Mouse (Mus musculus) hindbrain, embryonic 10.5 days (tissue): ENCODE data around the gene Coro1b. TPM values are rescaled to one million over a fixed set of nuclear protein-coding genes. Genes with fewer than 3 reads are reported as not detected.
A peak's percentile ranks its signal among the peaks of the same experiment; 100 is the strongest.

Experiments used
- DNase-seq: peaks from one replicate; pipeline ENCODE4 v3.0.0-alpha.2; 2017; ENCODE audit warnings: low spot score
- H3K27ac ChIP-seq: fragments of 300-500 bp; sonication (generic); 2 replicates; pipeline ENCODE4 v1.5.1; 2016; ENCODE audit warnings: mild to moderate bottlenecking, moderate library complexity
- H3K27me3 ChIP-seq: fragments of 300-500 bp; sonication (generic); 2 replicates; pipeline ENCODE4 v1.6.1; 2016; ENCODE audit warnings: mild to moderate bottlenecking; ENCODE audit not compliant: poor library complexity, insufficient read depth, severe bottlenecking
- H3K36me3 ChIP-seq: fragments of 300-500 bp; sonication (generic); 2 replicates; pipeline ENCODE4 v1.6.1; 2016; ENCODE audit warnings: mild to moderate bottlenecking, moderate library complexity
- H3K4me1 ChIP-seq: fragments of 300-500 bp; sonication (generic); replicated peaks from 2 replicates; pipeline ENCODE4 v1.6.1; 2016; ENCODE audit warnings: mild to moderate bottlenecking
- H3K4me3 ChIP-seq: fragments of 300-500 bp; sonication (generic); 2 replicates; pipeline ENCODE4 v1.5.1; 2016; ENCODE audit warnings: mild to moderate bottlenecking, moderate library complexity
- H3K9me3 ChIP-seq: fragments of 300-500 bp; sonication (generic); 2 replicates; pipeline ENCODE4 v1.6.1; 2016; ENCODE audit warnings: mild to moderate bottlenecking, moderate library complexity
- WGBS: fragments of 180-500 bp; shearing (Covaris S2); methylation state at CpG from one replicate; pipeline ENCODE4 v1.1.7; 2016; 5-methylcytosine and 5-hydroxymethylcytosine counted together
- polyA plus RNA-seq: library from polyadenylated mRNA; unstranded; fragments of >200 nt; fragmentation: Nextera tagmentation; extraction: Ambion mirVana; gene quantifications from 2 replicates; pipeline ENCODE4 v1.2.1, GENCODE M21; 2016

The Coro1b gene
- polyA plus RNA-seq, 1 experiment from 2014 or later: 156 TPM

- peaks cover 34% of the 10 kb centered on the region for H3K4me1 ChIP-seq
- H3K4me3 ChIP-seq: peak within 1 kb of the TSS; percentile 39
- 5% methylated on average over 11 of the region's 11 CpGs for WGBS
- peak within 1 kb of the TSS; percentile 73 for H3K27ac ChIP-seq
- no peaks in the 10 kb centered on the region for H3K9me3 ChIP-seq
- H3K27me3 ChIP-seq: peaks cover 16% of the 10 kb centered on the region
- DNase-seq: no peak
- H3K36me3 ChIP-seq: no peaks in the 10 kb centered on the region
Observed at GRCm38 (mm10) chr19:4175368-4175947, 27.0 kb downstream of the Coro1b start, which contains the start of gene Carns1. Gene Carns1 (minus strand): TSS chr19:4175479.

- Histone ChIP-seq H3K36me3 (no peaks in the 10 kb centered on the region), H3K9me3 (no peaks in the 10 kb centered on the region), H3K27me3 (peaks cover 3% of the 10 kb centered on the region; the same call in 1 of the 2 replicates), H3K4me1 (peaks cover 31% of the 10 kb centered on the region), H3K27ac (no peak overlapping the region), H3K4me3 (no peak overlapping the region)
- 88% methylated on average over 7 of the region's 7 CpGs for WGBS
- no peak for DNase-seq
Observed at GRCm38 (mm10) chr19:4180411-4180810, 32.0 kb downstream of the Coro1b start.

- Histone ChIP-seq H3K27ac (peak overlapping the region; percentile 23; the same call in 1 of the 2 replicates), H3K27me3 (peaks cover under 1% of the 10 kb centered on the region; the same call in 1 of the 2 replicates), H3K4me1 (peaks cover 28% of the 10 kb centered on the region), H3K36me3 (no peaks in the 10 kb centered on the region), H3K9me3 (no peaks in the 10 kb centered on the region), H3K4me3 (no peak overlapping the region)
- 34% methylated on average over 3 of the region's 3 CpGs for WGBS
- DNase-seq: no peak
Observed at GRCm38 (mm10) chr19:4181892-4182291, 33.5 kb downstream of the Coro1b start.

- Histone ChIP-seq H3K36me3 (no peaks in the 10 kb centered on the region), H3K27me3 (no peaks in the 10 kb centered on the region), H3K27ac (peak overlapping the region; percentile 37), H3K9me3 (no peaks in the 10 kb centered on the region), H3K4me1 (peaks cover 28% of the 10 kb centered on the region), H3K4me3 (no peak overlapping the region; the same call in 1 of the 2 replicates)
- WGBS: 74% methylated on average over 2 of the region's 2 CpGs
- no peak for DNase-seq
Observed at GRCm38 (mm10) chr19:4183689-4184088, 35.3 kb downstream of the Coro1b start.

- Histone ChIP-seq H3K4me1 (peaks cover 28% of the 10 kb centered on the region), H3K36me3 (no peaks in the 10 kb centered on the region), H3K9me3 (no peaks in the 10 kb centered on the region), H3K27ac (peak overlapping the region; percentile 16; the same call in 1 of the 2 replicates), H3K27me3 (no peaks in the 10 kb centered on the region), H3K4me3 (no peak overlapping the region)
- no peak for DNase-seq
- whole genome bisulfite sequencing: 61% methylated on average over 15 of the region's 15 CpGs
Observed at GRCm38 (mm10) chr19:4184976-4185975, 36.9 kb downstream of the Coro1b start.

- DNase-seq: no peak
- WGBS: 76% methylated on average over 3 of the region's 3 CpGs
- Histone ChIP-seq H3K27me3 (no peaks in the 10 kb centered on the region), H3K4me1 (peaks cover 36% of the 10 kb centered on the region), H3K4me3 (no peak overlapping the region), H3K36me3 (no peaks in the 10 kb centered on the region), H3K27ac (no peak overlapping the region), H3K9me3 (no peaks in the 10 kb centered on the region)
Observed at GRCm38 (mm10) chr19:4187303-4187702, 38.9 kb downstream of the Coro1b start.

- Histone ChIP-seq H3K4me3 (no peak overlapping the region), H3K4me1 (peaks cover 45% of the 10 kb centered on the region), H3K9me3 (no peaks in the 10 kb centered on the region), H3K27me3 (no peaks in the 10 kb centered on the region), H3K27ac (no peak overlapping the region), H3K36me3 (peaks cover 13% of the 10 kb centered on the region)
- WGBS: 88% methylated on average over 12 of the region's 12 CpGs
- DNase-seq: no peak
Observed at GRCm38 (mm10) chr19:4189051-4189620, 40.7 kb downstream of the Coro1b start.

GRCm38 (mm10) chr19:4190831-4191334 is 42.5 kb downstream of the Coro1b start, which contains the start of gene Tbc1d10c:
Gene Tbc1d10c (minus strand): TSS chr19:4191284.
- peaks cover 35% of the 10 kb centered on the region for H3K4me1 ChIP-seq
- peak within 1 kb of the TSS; percentile 95 for H3K4me3 ChIP-seq
- WGBS: 70% methylated on average over 4 of the region's 4 CpGs
- peak within 1 kb of the TSS; percentile 97 for H3K27ac ChIP-seq
- H3K9me3 ChIP-seq: no peaks in the 10 kb centered on the region
- no peak for DNase-seq
- H3K36me3 ChIP-seq: peaks cover 30% of the 10 kb centered on the region
- no peaks in the 10 kb centered on the region for H3K27me3 ChIP-seq

GRCm38 (mm10) chr19:4191528-4192250 is 43.3 kb downstream of the Coro1b start, which contains the start of gene Ppp1ca:
Gene Ppp1ca (plus strand): TSS chr19:4192065.
- Histone ChIP-seq H3K27me3 (no peaks in the 10 kb centered on the region), H3K9me3 (no peaks in the 10 kb centered on the region), H3K27ac (peak within 1 kb of the TSS; percentile 97), H3K36me3 (peaks cover 38% of the 10 kb centered on the region), H3K4me1 (peaks cover 42% of the 10 kb centered on the region), H3K4me3 (peak within 1 kb of the TSS; percentile 95)
- DNase-seq: peak; percentile 97
- 7% methylated on average over 46 of the region's 47 CpGs for WGBS

- Histone ChIP-seq H3K27me3 (no peaks in the 10 kb centered on the region), H3K27ac (peak overlapping the region; percentile 97), H3K4me3 (peak overlapping the region; percentile 95), H3K9me3 (no peaks in the 10 kb centered on the region), H3K4me1 (peaks cover 43% of the 10 kb centered on the region), H3K36me3 (peaks cover 46% of the 10 kb centered on the region)
- no peak for DNase-seq
- WGBS: 1% methylated on average over 52 of the region's 52 CpGs
Observed at GRCm38 (mm10) chr19:4192251-4192985, 44.0 kb downstream of the Coro1b start.

- peaks cover 53% of the 10 kb centered on the region for H3K36me3 ChIP-seq
- no peaks in the 10 kb centered on the region for H3K27me3 ChIP-seq
- 72% methylated on average over 6 of the region's 6 CpGs for WGBS
- peak overlapping the region; percentile 97 for H3K27ac ChIP-seq
- H3K4me3 ChIP-seq: peak overlapping the region; percentile 95
- no peak for DNase-seq
- peaks cover 43% of the 10 kb centered on the region for H3K4me1 ChIP-seq
- H3K9me3 ChIP-seq: no peaks in the 10 kb centered on the region
Observed at GRCm38 (mm10) chr19:4193129-4193528, 44.7 kb downstream of the Coro1b start.
